Mouse (Mus musculus) intestine, postnatal 0 days (tissue): ENCODE data around the gene Izumo2. TPM values are rescaled to one million over a fixed set of nuclear protein-coding genes. Genes with fewer than 3 reads are reported as not detected.

Experiments used
- ATAC-seq: fragments of 200-750 bp; cut with Nextera tagmentation; 2 replicates; pipeline ENCODE4 v1.8.0; 2017; ENCODE audit warnings: mild to moderate bottlenecking, moderate TSS enrichment, moderate library complexity
- H3K27ac ChIP-seq: fragments of 300-500 bp; sonication (generic); 2 replicates; pipeline ENCODE4 v1.5.1; 2014; ENCODE audit warnings: mild to moderate bottlenecking, low read depth, low read length, moderate library complexity
- H3K27me3 ChIP-seq: fragments of 300-500 bp; sonication (generic); replicated peaks from 2 replicates; pipeline ENCODE4 v1.6.1; 2014; ENCODE audit warnings: low read length, mixed read lengths; ENCODE audit not compliant: control insufficient read depth, insufficient read depth
- H3K36me3 ChIP-seq: fragments of 300-500 bp; sonication (generic); 2 replicates; pipeline ENCODE4 v1.6.1; 2014; ENCODE audit warnings: mild to moderate bottlenecking, moderate library complexity; ENCODE audit not compliant: control insufficient read depth, insufficient read depth
- H3K4me1 ChIP-seq: fragments of 300-500 bp; sonication (generic); replicated peaks from 2 replicates; pipeline ENCODE4 v1.6.1; 2014; ENCODE audit warnings: antibody characterized with exemption, low read length, mixed read lengths; ENCODE audit not compliant: control insufficient read depth, insufficient read depth
- H3K4me2 ChIP-seq: fragments of 300-500 bp; sonication (generic); replicated peaks from 2 replicates; pipeline ENCODE4 v1.6.1; 2014; ENCODE audit warnings: low read depth, mild to moderate bottlenecking, moderate library complexity
- H3K4me3 ChIP-seq: fragments of 300-500 bp; sonication (generic); 2 replicates; pipeline ENCODE4 v1.5.1; 2014; ENCODE audit warnings: low read depth, low read length
- H3K9ac ChIP-seq: fragments of 300-500 bp; sonication (generic); 2 replicates; pipeline ENCODE4 v1.6.1; 2014; ENCODE audit warnings: mild to moderate bottlenecking, low read depth, low read length
- H3K9me3 ChIP-seq: fragments of 300-500 bp; sonication (generic); 2 replicates; pipeline ENCODE4 v1.6.1; 2016; ENCODE audit warnings: mixed run types; ENCODE audit not compliant: control insufficient read depth
- CTCF ChIP-seq: sonication (generic); IDR thresholded peaks from 2 replicates; pipeline ENCODE4 v1.5.1; 2016; ENCODE audit warnings: low read depth, mild to moderate bottlenecking, control low read depth, antibody characterized with exemption, moderate library complexity
- WGBS: fragments of 180-500 bp; shearing (Covaris S2); extraction: QIAGEN DNeasy Blood & Tissue Kit; methylation state at CpG from one replicate; pipeline ENCODE4 v1.1.7; 2014; 5-methylcytosine and 5-hydroxymethylcytosine counted together
- polyA plus RNA-seq: library from polyadenylated mRNA; unstranded; fragments of >200 nt; fragmentation: Nextera tagmentation; extraction: Ambion mirVana; gene quantifications from 2 replicates; pipeline ENCODE4 v1.2.1, GENCODE M21; 2015

Gene Izumo2
- polyA plus RNA-seq, 1 experiment from 2014 or later: not detected

- peak; percentile 68 for TF ChIP-seq CTCF
These were observed 15.8 kb downstream of the Izumo2 start for GRCm38 (mm10) chr7:44724316-44724715.

GRCm38 (mm10) chr7:44726343-44726742 lies 17.8 kb downstream of the Izumo2 start:
- TF ChIP-seq CTCF: no peak
- 65% methylated on average over 6 of the region's 6 CpGs for WGBS
- Histone ChIP-seq H3K27ac (no peak overlapping the region), H3K36me3 (no peaks in the 10 kb centered on the region), H3K27me3 (no peaks in the 10 kb centered on the region), H3K4me3 (no peak overlapping the region), H3K4me2 (no peak overlapping the region), H3K4me1 (no peaks in the 10 kb centered on the region; the same call in 1 of the 2 replicates), H3K9ac (no peak overlapping the region), H3K9me3 (no peaks in the 10 kb centered on the region)
- ATAC-seq: no peak

More at GRCm38 (mm10) chr7:44724316-44724715, 15.8 kb downstream of the Izumo2 start:
- no peak overlapping the region for H3K4me3 ChIP-seq
- H3K27me3 ChIP-seq: no peaks in the 10 kb centered on the region
- no peak overlapping the region for H3K9ac ChIP-seq
- no peak for ATAC-seq
- H3K4me2 ChIP-seq: no peak overlapping the region
- no peak overlapping the region for H3K27ac ChIP-seq
- H3K4me1 ChIP-seq: no peaks in the 10 kb centered on the region; the same call in 1 of the 2 replicates
- no peaks in the 10 kb centered on the region for H3K9me3 ChIP-seq
- WGBS: 24% methylated on average over 7 of the region's 7 CpGs
- no peaks in the 10 kb centered on the region for H3K36me3 ChIP-seq

GRCm38 (mm10) chr7:44727151-44727550 lies 18.6 kb downstream of the Izumo2 start:
- H3K4me2 ChIP-seq: no peak overlapping the region
- no peak overlapping the region for H3K9ac ChIP-seq
- peaks cover 2% of the 10 kb centered on the region; the same call in 1 of the 2 replicates for H3K36me3 ChIP-seq
- no peaks in the 10 kb centered on the region for H3K9me3 ChIP-seq
- WGBS: 59% methylated on average over 5 of the region's 5 CpGs
- no peaks in the 10 kb centered on the region for H3K27me3 ChIP-seq
- no peak for TF ChIP-seq CTCF
- H3K4me3 ChIP-seq: no peak overlapping the region
- H3K4me1 ChIP-seq: no peaks in the 10 kb centered on the region; the same call in 1 of the 2 replicates
- no peak for ATAC-seq
- H3K27ac ChIP-seq: no peak overlapping the region

DNA sequence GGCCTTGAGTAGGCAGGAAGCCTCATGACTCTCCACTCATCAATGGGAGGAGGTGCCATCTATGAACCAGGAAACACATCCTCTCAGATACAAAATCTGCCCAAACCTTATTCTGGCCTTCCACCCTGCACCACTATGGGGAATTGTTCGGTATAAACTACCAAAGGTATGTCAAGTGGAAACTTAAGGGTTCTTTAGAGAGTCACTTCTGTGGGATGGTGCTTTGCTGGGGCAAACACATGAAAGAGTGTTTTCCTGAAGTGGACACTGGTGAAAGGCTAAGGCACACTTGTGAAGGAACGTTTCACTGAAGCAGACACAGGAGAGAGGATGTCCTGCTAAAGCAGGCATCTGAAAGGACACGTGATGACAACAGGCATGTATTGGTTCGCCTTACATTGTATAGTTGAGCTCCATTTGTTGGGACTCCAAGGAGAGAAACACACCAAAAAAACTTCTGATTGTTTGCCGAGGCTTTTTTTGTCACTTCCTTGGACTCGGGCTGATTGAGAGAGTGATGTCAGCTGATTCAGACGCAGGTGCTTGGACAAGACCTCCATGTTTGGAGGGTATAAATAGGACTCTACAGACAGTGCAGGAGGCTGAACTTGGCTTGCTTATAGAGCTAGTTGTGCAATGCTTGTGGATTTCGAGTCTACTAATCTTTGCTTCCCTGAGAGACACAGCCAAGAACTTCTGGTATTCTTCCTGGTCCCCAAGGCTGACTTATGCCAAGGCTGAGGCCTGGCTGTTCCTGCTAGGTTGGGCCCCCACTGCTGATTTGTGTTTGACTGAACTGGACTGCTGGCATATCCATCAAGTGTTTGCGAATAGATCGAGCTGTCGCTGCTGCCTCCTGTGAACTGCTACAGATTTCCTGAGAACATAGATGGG lies 19.8 kb downstream of the Izumo2 start:
- Histone ChIP-seq H3K4me2 (no peak overlapping the region), H3K4me3 (no peak overlapping the region), H3K27ac (no peak overlapping the region), H3K27me3 (no peaks in the 10 kb centered on the region), H3K9me3 (no peaks in the 10 kb centered on the region), H3K9ac (no peak overlapping the region), H3K36me3 (peaks cover 7% of the 10 kb centered on the region; the same call in 1 of the 2 replicates), H3K4me1 (no peaks in the 10 kb centered on the region; the same call in 1 of the 2 replicates)
- WGBS: 84% methylated on average over 11 of the region's 11 CpGs
- TF ChIP-seq CTCF: no peak
- no peak for ATAC-seq

DNA sequence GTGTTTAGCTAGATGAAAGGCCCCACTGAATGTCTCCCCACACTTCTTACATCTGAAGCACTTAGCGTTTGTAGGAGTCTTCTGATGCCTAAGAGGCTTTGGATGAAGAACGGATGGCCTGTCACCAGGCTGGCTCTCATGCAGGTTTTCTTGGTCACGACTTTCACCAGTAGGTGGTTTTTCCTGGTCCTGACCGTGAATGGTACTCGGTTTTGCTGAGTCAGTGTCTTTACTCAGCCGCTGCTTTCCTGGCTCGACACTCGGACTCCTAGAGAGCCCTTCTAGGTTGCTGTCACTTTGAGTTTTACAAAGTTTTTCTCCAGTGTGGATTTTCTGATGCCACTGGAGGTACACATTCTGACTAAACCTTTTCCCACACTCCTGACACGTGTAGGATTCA lies 25.2 kb downstream of the Izumo2 start:
- no peaks in the 10 kb centered on the region for H3K27me3 ChIP-seq
- H3K36me3 ChIP-seq: peaks cover 10% of the 10 kb centered on the region; the same call in 1 of the 2 replicates
- no peaks in the 10 kb centered on the region for H3K9me3 ChIP-seq
- H3K27ac ChIP-seq: no peak overlapping the region
- ATAC-seq: no peak
- 86% methylated on average over 9 of the region's 9 CpGs for WGBS
- no peaks in the 10 kb centered on the region for H3K4me1 ChIP-seq
- no peak overlapping the region for H3K9ac ChIP-seq
- no peak for TF ChIP-seq CTCF
- no peak overlapping the region for H3K4me2 ChIP-seq
- no peak overlapping the region for H3K4me3 ChIP-seq

- no peak overlapping the region for H3K9ac ChIP-seq
- TF ChIP-seq CTCF: no peak
- H3K27me3 ChIP-seq: no peaks in the 10 kb centered on the region
- H3K9me3 ChIP-seq: no peaks in the 10 kb centered on the region
- H3K36me3 ChIP-seq: peaks cover 3% of the 10 kb centered on the region; the same call in 1 of the 2 replicates
- H3K4me1 ChIP-seq: no peaks in the 10 kb centered on the region
- H3K4me2 ChIP-seq: no peak overlapping the region
- H3K27ac ChIP-seq: no peak overlapping the region
- ATAC-seq: no peak
- H3K4me3 ChIP-seq: no peak overlapping the region
- 86% methylated on average over 8 of the region's 8 CpGs for WGBS
These were observed 32.8 kb downstream of the Izumo2 start for GRCm38 (mm10) chr7:44741361-44741760.
